Mouse (Mus musculus): ENCODE data around the gene Zfp867.

DNA sequence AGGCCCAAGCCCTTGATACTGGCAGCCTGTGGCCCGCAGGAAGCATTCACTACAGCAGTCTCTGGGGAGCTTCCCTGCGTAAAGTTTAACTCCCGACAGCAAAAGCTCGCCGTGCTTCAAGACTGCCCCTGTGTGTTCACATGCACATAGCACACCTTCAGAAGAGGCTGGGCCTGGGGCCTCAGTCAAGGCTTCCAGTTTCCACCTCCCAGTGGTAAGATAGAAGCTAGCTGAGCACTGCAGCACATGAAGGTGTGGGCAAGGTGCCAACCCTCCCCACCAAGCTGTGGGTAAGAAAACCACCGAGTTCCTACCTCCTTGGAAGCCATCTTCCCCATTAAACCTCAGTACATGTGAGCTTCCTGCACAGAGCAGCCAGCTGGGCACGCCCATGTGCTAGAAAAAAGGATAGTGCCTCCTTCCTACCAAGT, 46.6 kb downstream of the Zfp867 start:
- 0 out of 2 replicates have a peak, but pooled peaks have one; percentile 27 for TF ChIP-seq CTCF (IDR thresholded peaks at IDR 0.05; ENCODE audit: low read depth, low read length)
- TF ChIP-seq POLR2A (IDR thresholded peaks at IDR 0.05; ENCODE audit: extremely low read depth, insufficient read depth, low read length), result no peak

Data from liver, adult 2 months (tissue).